Mouse (Mus musculus) thymus, postnatal 10 days (tissue): ENCODE results near the gene Spint5.

ENCODE experiments used
- DNase-seq, 2 experiments: peaks; one replicate each; pipeline ENCODE4 v3.0.0; 2021; ENCODE audit warnings: low spot score in 2 of 2

Spint5 gene

GRCm38 (mm10) chr2:164737377-164738090 is 22.4 kb downstream of the Spint5 start:
- no peak for DNase-seq

GRCm38 (mm10) chr2:164739876-164740275 is 24.8 kb downstream of the Spint5 start:
- no peak for DNase-seq

GRCm38 (mm10) chr2:164744987-164745386 is 29.9 kb downstream of the Spint5 start:
- DNase-seq = no peak

- peak; percentile 91 to 98 for DNase-seq
Measured at GRCm38 (mm10) chr2:164745843-164746479, 30.9 kb downstream of the Spint5 start, which contains the start of the genes Wfdc3 and Dnttip1. Gene Wfdc3 (minus strand): TSS chr2:164745931. Gene Dnttip1 (plus strand): TSS chr2:164745983.

- DNase-seq = no peak
Measured at GRCm38 (mm10) chr2:164746693-164747092, 31.6 kb downstream of the Spint5 start.

- no peak for DNase-seq
Measured at GRCm38 (mm10) chr2:164748191-164748590, 33.1 kb downstream of the Spint5 start.

GRCm38 (mm10) chr2:164748991-164749390 is 33.9 kb downstream of the Spint5 start:
- DNase-seq = no peak

- no peak for DNase-seq
Measured at GRCm38 (mm10) chr2:164752454-164752853, 37.3 kb downstream of the Spint5 start.

- DNase-seq = no peak
Measured at GRCm38 (mm10) chr2:164754105-164754504, 39.0 kb downstream of the Spint5 start.

GRCm38 (mm10) chr2:164754800-164755199 is 39.7 kb downstream of the Spint5 start:
- DNase-seq = no peak

GRCm38 (mm10) chr2:164757841-164758240 is 42.7 kb downstream of the Spint5 start:
- DNase-seq = no peak

- no peak for DNase-seq
Measured at GRCm38 (mm10) chr2:164758692-164759091, 43.6 kb downstream of the Spint5 start.

GRCm38 (mm10) chr2:164760059-164760833 is 45.1 kb downstream of the Spint5 start:
- no peak for DNase-seq

GRCm38 (mm10) chr2:164761502-164761901 is 46.4 kb downstream of the Spint5 start:
- no peak for DNase-seq

- DNase-seq = no peak
Measured at GRCm38 (mm10) chr2:164761971-164762370, 46.9 kb downstream of the Spint5 start.

- DNase-seq = no peak
Measured at GRCm38 (mm10) chr2:164762593-164762992, 47.5 kb downstream of the Spint5 start.

GRCm38 (mm10) chr2:164765841-164766240 is 50.7 kb downstream of the Spint5 start:
- no peak for DNase-seq
